Mouse (Mus musculus) neural tube, embryonic 15.5 days (tissue): ENCODE results near the gene Snai3. TPM values are rescaled to one million over a fixed set of nuclear protein-coding genes. Genes with fewer than 3 reads are reported as not detected.
A peak's percentile ranks its signal among the peaks of the same experiment; 100 is the strongest.

Source experiments
- ATAC-seq: fragments of 200-750 bp; cut with Nextera tagmentation; 2 replicates; pipeline ENCODE4 v1.8.0; 2017; ENCODE audit warnings: mild to moderate bottlenecking, moderate TSS enrichment, moderate library complexity; ENCODE audit not compliant: low FRiP score
- H3K27ac ChIP-seq: fragments of 300-500 bp; sonication (generic); replicated peaks from 2 replicates; pipeline ENCODE4 v1.5.1; 2015; ENCODE audit warnings: mild to moderate bottlenecking, inconsistent platforms
- H3K27me3 ChIP-seq: fragments of 300-500 bp; sonication (generic); replicated peaks from 2 replicates; pipeline ENCODE4 v1.6.1; 2015; ENCODE audit warnings: inconsistent platforms
- H3K36me3 ChIP-seq: fragments of 300-500 bp; sonication (generic); 2 replicates; pipeline ENCODE4 v1.6.1; 2015; ENCODE audit warnings: inconsistent platforms
- H3K4me1 ChIP-seq: fragments of 300-500 bp; sonication (generic); 2 replicates; pipeline ENCODE4 v1.6.1; 2015; ENCODE audit warnings: inconsistent platforms
- H3K4me2 ChIP-seq: fragments of 300-500 bp; sonication (generic); 2 replicates; pipeline ENCODE4 v1.6.1; 2015; ENCODE audit warnings: inconsistent platforms, mild to moderate bottlenecking, moderate library complexity
- H3K4me3 ChIP-seq: fragments of 300-500 bp; sonication (generic); replicated peaks from 2 replicates; pipeline ENCODE4 v1.5.1; 2015; ENCODE audit warnings: mild to moderate bottlenecking, inconsistent platforms
- H3K9ac ChIP-seq: fragments of 300-500 bp; sonication (generic); replicated peaks from 2 replicates; pipeline ENCODE4 v1.6.1; 2015; ENCODE audit warnings: mild to moderate bottlenecking, inconsistent platforms
- H3K9me3 ChIP-seq: fragments of 300-500 bp; sonication (generic); replicated peaks from 2 replicates; pipeline ENCODE4 v1.6.1; 2016; ENCODE audit warnings: inconsistent platforms
- WGBS: fragments of 180-500 bp; shearing (Covaris S2); methylation state at CpG from one replicate; pipeline ENCODE4 v1.1.7; 2015; ENCODE audit warnings: mixed read lengths; 5-methylcytosine and 5-hydroxymethylcytosine counted together
- polyA plus RNA-seq: library from polyadenylated mRNA; unstranded; fragments of >200 nt; fragmentation: Nextera tagmentation; extraction: Ambion mirVana; gene quantifications from 2 replicates; pipeline ENCODE4 v1.2.1, GENCODE M21; 2015

Snai3 gene
- 0.12 and 1.1 TPM in 2 replicates for polyA plus RNA-seq

DNA sequence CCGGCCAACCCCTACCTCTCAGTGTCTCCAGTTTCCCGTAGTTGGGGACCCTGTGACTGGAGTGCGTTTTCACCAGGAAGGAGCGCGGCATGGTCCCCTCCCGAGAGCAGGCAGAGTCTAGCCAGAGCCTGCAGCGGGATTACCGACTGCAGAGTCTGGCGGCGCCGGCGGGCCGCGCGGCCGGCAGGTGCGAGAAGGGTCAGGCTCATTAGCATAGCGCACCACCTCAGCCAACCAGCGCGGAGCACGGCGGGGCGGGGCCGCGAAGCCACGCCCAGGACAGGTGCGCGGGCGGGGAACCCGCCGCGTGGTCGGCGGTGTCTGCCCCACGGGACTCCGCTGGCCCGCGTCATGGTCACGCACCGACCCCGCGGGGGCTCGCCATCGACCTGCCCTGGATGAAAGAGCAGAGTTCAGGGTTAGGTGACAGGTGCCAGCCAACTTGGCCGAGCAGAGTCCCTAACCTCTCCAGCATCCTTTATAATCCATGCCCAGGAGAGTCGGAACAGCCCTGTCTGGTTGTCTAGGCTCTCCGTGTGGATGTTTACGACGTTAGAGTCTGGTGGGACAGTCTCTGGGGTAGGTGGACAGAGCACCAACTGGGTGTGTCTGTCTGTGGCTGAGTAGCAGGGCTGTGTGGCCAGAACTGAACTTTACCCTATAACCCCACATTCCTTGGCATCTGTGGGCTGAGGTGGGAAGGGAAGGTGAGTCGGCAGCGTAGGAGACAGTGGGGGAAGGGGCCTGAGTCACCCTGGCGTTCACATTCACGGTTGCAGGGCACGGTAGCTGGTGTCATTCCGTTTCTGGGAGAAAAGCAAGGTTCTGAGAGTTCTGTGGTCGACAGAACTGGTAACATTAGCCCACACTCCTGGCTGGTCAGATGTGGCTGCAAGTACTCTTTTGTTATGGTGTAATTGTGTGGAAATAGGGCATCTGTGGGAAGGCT lies at the start of gene Snai3:
Snai3 (minus strand) TSS at position 210 of the 949 bp plus-strand sequence.
- Histone ChIP-seq H3K36me3 (0 out of 2 replicates have a peak, but pooled peaks cover 6% of the 10 kb centered on the region), H3K4me1 (peaks cover 17% of the 10 kb centered on the region), H3K9me3 (no peaks in the 10 kb centered on the region), H3K9ac (peak within 1 kb of the TSS; percentile 5; the same call in 1 of the 2 replicates), H3K4me2 (peak within 1 kb of the TSS; percentile 86), H3K27ac (no peak within 1 kb of the TSS), H3K27me3 (peaks cover 63% of the 10 kb centered on the region), H3K4me3 (peak within 1 kb of the TSS; percentile 35)
- 2% methylated on average over 56 of the region's 56 CpGs for WGBS
- ATAC-seq = peak; percentile 53

DNA sequence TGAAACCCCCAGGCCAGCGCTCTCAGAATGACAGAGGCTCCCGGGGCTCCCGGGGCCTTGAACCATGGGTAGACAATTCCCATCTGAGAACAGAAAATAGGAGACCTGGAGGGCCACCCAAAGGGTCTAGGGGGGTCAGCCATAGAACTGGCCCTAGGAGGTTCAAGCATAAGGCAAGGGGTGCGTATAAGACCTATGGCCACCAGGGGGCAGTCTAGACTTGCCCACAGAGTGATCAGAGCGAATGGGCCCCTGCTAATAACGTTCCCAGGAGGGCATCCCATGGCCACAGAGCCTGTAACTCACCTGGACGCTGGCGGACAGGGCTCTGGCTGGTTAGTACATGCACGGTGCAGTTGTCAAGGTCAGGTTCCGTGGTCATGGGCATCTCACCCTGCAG lies 40.3 kb upstream of the Snai3 start:
- Histone ChIP-seq H3K9ac (no peak overlapping the region), H3K4me3 (no peak overlapping the region), H3K27me3 (no peaks in the 10 kb centered on the region), H3K4me1 (no peaks in the 10 kb centered on the region), H3K9me3 (no peaks in the 10 kb centered on the region), H3K4me2 (no peak overlapping the region), H3K27ac (no peak overlapping the region), H3K36me3 (no peaks in the 10 kb centered on the region)
- WGBS = 38% methylated on average over 10 of the region's 10 CpGs
- peak; percentile 55; the same call in 1 of the 2 replicates for ATAC-seq

DNA sequence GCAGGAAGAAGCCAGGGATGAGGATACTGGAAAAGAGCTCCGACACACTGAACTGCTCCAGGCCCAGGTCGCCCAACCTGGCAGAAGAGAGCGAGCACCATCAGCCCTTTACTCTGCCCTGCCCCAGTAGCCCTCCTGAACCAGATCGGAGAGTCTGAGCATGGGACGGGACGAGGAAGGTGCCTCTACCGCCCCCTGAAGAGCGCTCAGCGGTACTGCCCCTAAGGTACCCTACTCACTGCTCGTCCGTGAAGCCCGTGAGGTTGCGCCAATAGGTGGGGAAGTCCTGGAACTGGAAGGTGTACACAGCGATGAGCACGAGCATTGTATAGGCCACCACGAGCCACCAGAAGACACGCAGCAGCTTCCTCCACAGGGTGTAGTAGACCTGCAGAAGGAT lies 37.4 kb upstream of the Snai3 start:
- no peak overlapping the region for H3K4me2 ChIP-seq
- no peaks in the 10 kb centered on the region for H3K36me3 ChIP-seq
- no peak for ATAC-seq
- no peak overlapping the region for H3K27ac ChIP-seq
- WGBS = 72% methylated on average over 17 of the region's 17 CpGs
- no peak overlapping the region for H3K4me3 ChIP-seq
- no peaks in the 10 kb centered on the region for H3K27me3 ChIP-seq
- no peaks in the 10 kb centered on the region for H3K4me1 ChIP-seq
- H3K9me3 ChIP-seq = no peaks in the 10 kb centered on the region
- no peak overlapping the region for H3K9ac ChIP-seq

DNA sequence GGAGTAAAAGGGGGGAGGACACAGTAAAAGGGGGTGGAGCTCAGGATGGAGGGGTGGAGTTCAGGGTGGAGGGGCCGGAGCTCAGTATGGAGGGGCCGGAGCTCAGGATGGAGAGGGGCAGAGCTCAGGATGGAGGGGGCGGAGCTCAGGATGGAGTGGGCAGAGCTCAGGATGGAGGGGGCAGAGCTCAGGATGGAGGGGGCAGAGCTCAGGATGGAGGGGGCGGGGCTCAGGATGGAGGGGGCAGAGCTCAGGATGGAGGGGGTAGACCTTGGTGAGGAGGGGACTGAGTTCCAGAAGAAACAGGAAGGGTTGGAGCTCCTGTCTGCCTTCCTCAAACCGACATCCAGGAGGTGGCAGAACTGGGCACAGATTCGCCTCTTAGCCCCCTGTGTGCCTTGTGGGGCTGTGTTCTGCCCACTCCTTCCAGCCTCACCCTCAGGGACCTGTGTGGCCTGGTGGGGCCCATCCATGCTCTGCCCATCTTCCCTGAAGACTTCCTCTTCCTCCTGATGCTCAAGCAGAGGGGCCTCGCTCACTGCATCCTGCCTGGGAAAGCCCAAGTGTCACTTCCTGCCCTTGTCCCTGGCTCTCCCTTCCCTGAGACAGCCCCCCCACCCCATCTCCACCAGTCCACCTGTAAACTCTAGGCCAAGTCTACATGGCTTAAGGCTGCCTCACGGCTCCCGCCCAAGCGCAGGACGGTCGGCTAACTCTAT lies 36.6 kb upstream of the Snai3 start:
- Histone ChIP-seq H3K36me3 (no peaks in the 10 kb centered on the region), H3K4me1 (no peaks in the 10 kb centered on the region), H3K9ac (no peak overlapping the region), H3K27ac (no peak overlapping the region), H3K27me3 (no peaks in the 10 kb centered on the region), H3K4me3 (no peak overlapping the region), H3K4me2 (no peak overlapping the region), H3K9me3 (no peaks in the 10 kb centered on the region)
- no peak for ATAC-seq
- WGBS = 83% methylated on average over 12 of the region's 12 CpGs

DNA sequence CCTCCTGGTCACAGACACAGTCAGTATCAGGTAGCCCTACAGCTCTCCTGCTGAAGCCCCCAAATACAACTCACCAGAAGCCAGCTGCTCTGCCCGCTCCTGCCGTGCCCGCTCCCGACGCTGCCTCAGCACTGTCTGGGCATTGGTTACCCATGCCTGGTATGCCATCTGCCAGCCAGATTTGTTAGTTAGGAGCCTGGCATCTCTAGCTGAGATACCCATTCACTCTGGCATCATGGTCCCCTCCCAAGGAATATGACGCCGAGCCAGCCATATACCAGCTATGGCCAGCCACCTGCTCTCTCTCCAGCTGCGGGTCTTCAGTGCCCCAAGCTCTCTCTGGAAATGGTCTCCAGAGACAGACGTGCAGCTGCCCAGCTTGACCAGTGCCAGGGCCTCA lies 27.9 kb upstream of the Snai3 start:
- 86% methylated on average over 9 of the region's 9 CpGs for whole genome bisulfite sequencing
- Histone ChIP-seq H3K27ac (no peak overlapping the region), H3K27me3 (no peaks in the 10 kb centered on the region), H3K4me1 (no peaks in the 10 kb centered on the region), H3K9me3 (no peaks in the 10 kb centered on the region), H3K4me2 (no peak overlapping the region), H3K9ac (no peak overlapping the region), H3K36me3 (peaks cover 15% of the 10 kb centered on the region), H3K4me3 (no peak overlapping the region)
- ATAC-seq = no peak; the same call in 1 of the 2 replicates

DNA sequence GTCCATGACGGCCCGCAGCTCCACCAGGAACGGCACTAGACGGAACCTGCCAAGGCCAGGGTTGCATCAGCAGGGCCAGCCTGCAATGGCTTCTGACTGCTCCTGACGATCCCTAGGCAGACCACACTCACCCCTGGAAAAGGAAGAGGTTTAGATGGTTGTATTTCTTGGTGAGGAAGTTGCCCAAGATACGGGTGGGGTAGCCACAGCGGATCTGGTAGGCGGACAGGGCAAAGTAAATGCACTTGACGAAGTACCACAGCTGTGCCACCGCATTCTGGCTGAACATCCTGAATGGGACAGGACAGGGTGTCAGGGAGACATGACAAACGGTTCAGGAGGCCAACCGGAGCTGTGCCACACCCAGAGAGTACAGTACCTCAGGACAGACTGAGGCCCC lies 24.3 kb upstream of the Snai3 start:
- WGBS = 90% methylated on average over 12 of the region's 12 CpGs
- no peak for ATAC-seq
- H3K36me3 ChIP-seq = peaks cover 45% of the 10 kb centered on the region

DNA sequence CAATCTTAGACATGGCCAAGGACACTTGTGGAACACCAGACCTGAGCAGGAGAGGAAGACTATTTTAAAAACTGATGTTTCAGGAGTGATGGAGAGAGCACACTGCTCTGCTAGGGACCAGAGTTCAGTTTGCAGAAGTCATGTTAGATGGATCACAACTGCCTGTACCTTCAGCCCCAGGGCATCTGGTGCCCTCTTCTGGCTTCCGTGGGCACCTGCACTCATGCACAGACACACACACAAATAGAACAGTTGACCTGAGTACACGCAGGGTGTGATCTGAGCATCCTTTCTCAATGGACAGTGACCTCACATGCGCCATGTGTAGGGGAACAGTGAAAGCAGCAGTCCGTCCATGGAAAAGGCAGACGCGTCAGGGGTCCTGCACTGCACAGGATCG lies 23.3 kb upstream of the Snai3 start:
- no peak overlapping the region for H3K4me3 ChIP-seq
- H3K4me2 ChIP-seq = no peak overlapping the region
- WGBS = 96% methylated on average over 7 of the region's 7 CpGs
- no peak overlapping the region for H3K9ac ChIP-seq
- no peaks in the 10 kb centered on the region for H3K9me3 ChIP-seq
- ATAC-seq = no peak
- no peaks in the 10 kb centered on the region for H3K27me3 ChIP-seq
- no peaks in the 10 kb centered on the region for H3K4me1 ChIP-seq
- peaks cover 54% of the 10 kb centered on the region for H3K36me3 ChIP-seq
- H3K27ac ChIP-seq = no peak overlapping the region

More for the DNA sequence above, 24.3 kb upstream of the Snai3 start:
- H3K4me3 ChIP-seq = no peak overlapping the region
- no peak overlapping the region for H3K9ac ChIP-seq
- H3K27me3 ChIP-seq = no peaks in the 10 kb centered on the region
- H3K4me2 ChIP-seq = no peak overlapping the region
- no peaks in the 10 kb centered on the region for H3K4me1 ChIP-seq
- no peaks in the 10 kb centered on the region for H3K9me3 ChIP-seq
- H3K27ac ChIP-seq = no peak overlapping the region

DNA sequence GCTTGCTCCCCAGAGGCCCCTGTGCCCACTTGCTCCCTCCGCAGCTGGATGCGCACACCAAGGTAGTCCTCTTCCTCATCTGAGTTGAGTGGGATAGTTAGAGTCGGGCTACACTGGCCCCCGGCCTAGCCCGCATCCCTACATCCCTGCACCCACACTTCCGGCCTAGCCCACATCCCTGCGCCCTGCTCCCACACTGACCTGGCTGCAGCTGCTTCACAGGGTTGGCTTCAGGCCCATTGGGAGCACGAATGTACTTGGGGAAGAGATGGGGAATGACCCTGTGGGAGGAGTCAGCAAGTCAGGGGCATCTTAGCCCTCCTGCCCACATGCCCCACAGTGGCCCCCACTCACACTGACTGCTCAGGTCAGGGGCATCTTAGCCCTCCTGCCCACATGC lies 21.9 kb upstream of the Snai3 start:
- Histone ChIP-seq H3K4me2 (no peak overlapping the region), H3K9me3 (no peaks in the 10 kb centered on the region), H3K27ac (no peak overlapping the region), H3K4me3 (no peak overlapping the region), H3K27me3 (no peaks in the 10 kb centered on the region), H3K9ac (no peak overlapping the region), H3K4me1 (peaks cover 2% of the 10 kb centered on the region), H3K36me3 (peaks cover 67% of the 10 kb centered on the region)
- 97% methylated on average over 8 of the region's 8 CpGs for WGBS
- no peak for ATAC-seq

DNA sequence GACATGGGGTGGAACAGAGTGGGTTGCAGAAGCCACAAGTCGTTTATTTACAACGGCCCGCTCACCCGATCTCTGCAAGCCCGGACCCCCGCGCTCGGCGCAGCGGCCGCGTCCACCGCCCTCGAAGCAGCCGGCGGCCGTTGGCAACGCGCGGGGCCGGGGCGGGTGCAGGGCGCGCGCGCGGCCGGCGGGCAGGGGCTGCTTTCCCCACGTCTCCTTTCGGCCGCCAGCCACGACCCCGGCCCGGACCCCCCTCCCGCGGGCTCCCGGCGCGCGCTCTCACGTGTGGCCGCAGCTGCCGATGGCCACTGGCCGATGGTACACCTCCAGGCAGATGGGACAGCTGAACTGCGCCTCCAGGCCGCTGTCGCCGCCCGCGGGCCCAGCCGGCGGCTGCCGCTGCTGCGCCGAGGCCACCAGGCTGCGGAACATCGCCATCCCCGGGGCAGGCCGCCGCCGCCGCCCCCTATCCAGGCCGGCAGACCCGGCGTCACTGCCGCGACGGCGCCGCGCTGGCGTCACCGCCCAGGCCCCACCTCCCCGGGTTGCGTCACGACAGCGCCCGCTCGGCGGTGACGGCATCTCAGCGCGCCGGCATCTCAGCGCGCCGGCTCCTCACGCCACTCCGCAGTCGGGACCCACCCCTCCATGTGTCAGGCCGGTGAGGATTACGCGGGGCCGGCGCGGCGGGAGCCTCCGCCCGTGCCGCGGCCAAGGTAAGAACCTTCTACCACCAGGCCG lies 15.2 kb upstream of the Snai3 start, which contains the start of the genes Rnf166 and Ctu2:
Rnf166 (minus strand) TSS at position 485 of the 741 bp plus-strand sequence.
Ctu2 (plus strand) TSS at position 564 of the 741 bp plus-strand sequence.
- Histone ChIP-seq H3K9me3 (no peaks in the 10 kb centered on the region), H3K36me3 (peaks cover 45% of the 10 kb centered on the region), H3K9ac (peak within 1 kb of the TSS; percentile 96), H3K4me2 (peak within 1 kb of the TSS; percentile 84), H3K4me3 (peak within 1 kb of the TSS; percentile 100), H3K4me1 (peaks cover 33% of the 10 kb centered on the region), H3K27me3 (no peaks in the 10 kb centered on the region), H3K27ac (peak within 1 kb of the TSS; percentile 89)
- peak; percentile 95 for ATAC-seq
- under 1% methylated on average over 81 of the region's 103 CpGs for WGBS

DNA sequence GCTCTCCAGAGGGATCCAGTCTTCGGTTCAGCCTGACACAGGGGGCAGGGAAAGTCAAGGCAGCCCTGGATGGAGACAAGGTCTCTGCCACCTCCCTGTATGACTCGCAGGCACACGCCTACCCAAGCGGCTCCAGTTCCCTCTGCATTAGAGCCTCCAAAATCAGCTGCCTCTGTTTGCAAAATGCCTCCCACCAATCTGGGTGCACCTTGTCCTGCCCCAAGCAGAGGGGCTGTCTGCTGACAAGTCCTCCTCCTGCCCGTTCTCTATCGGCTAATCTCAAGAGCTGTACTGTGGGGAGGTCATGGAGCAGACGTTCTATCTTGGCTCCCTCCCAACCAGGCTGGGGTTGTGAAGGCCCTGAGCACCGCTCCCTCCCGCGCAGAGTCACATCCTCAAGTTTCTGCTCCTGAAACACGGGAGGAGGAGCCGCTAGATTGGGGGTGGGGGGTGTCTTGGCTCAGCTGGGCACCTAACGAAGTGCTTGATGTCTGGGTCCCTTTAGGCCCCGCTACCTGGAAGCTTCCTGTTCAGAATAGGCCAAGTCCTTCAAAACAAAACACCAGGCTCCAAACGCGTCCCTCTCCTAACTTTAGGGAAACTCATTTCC lies 14.5 kb upstream of the Snai3 start:
- Histone ChIP-seq H3K36me3 (peaks cover 44% of the 10 kb centered on the region), H3K27me3 (no peaks in the 10 kb centered on the region), H3K4me3 (peak overlapping the region; percentile 100), H3K4me2 (peak overlapping the region; percentile 84), H3K4me1 (peaks cover 33% of the 10 kb centered on the region), H3K9ac (peak overlapping the region; percentile 96), H3K9me3 (no peaks in the 10 kb centered on the region), H3K27ac (peak overlapping the region; percentile 89)
- ATAC-seq = no peak; the same call in 1 of the 2 replicates
- 14% methylated on average over 16 of the region's 16 CpGs for WGBS
